Mouse (Mus musculus) stomach, postnatal 0 days (tissue): ENCODE measurements around the gene Cnn3.

ENCODE experiments used
- CTCF ChIP-seq: IDR thresholded peaks from 2 replicates; pipeline ENCODE4 v1.5.1; 2016; ENCODE audit warnings: antibody characterized with exemption, low read depth, mild to moderate bottlenecking, moderate library complexity
- EP300 ChIP-seq: optimal IDR thresholded peaks from 2 replicates; pipeline ENCODE3; 2016; ENCODE audit warnings: antibody characterized with exemption

- TF ChIP-seq CTCF (no peak), EP300 (no peak)
Measured at GRCm38 (mm10) chr3:121458545-121459492, 32.5 kb downstream of the Cnn3 start.
